1 mouse cellular context compared by ENCODE assay signal in genomic region chr5:20930430-20930829, GRCm38 (mm10).
TF ChIP-seq lines count a peak whose summit lies in the region.

No protein-coding gene starts in this region.

TF ChIP-seq in CH12.LX, 34 proteins besides CTCF, POLR2A, EP300 and RAD21 (continued from another document):
- TF ChIP-seq USF2 (conservative IDR thresholded peaks at IDR 0.05; ENCODE audit: low read depth, low read length) (no peak), ZNF384 (IDR thresholded peaks at IDR 0.05; ENCODE audit: low read depth, low read length) (no peak; the same call in 1 of the 2 replicates), JUN (IDR thresholded peaks at IDR 0.05; ENCODE audit: insufficient read depth, low read depth, low read length) (no peak), MAX (IDR thresholded peaks at IDR 0.05; ENCODE audit: low read length) (no peak), ZMIZ1 (IDR thresholded peaks at IDR 0.05; ENCODE audit: low read depth, low read length) (no peak), UBTF (IDR thresholded peaks at IDR 0.05; ENCODE audit: low read depth, low read length) (no peak), MEF2A (IDR thresholded peaks at IDR 0.05; ENCODE audit: borderline replicate concordance, low read depth, low read length) (0 out of 2 replicates have a peak, but pooled peaks have one; percentile 42), KAT2A (IDR thresholded peaks at IDR 0.05; ENCODE audit: insufficient replicate concordance, low read length) (no peak), MAZ (IDR thresholded peaks at IDR 0.05; ENCODE audit: low read depth, low read length) (no peak), POLR2AphosphoS2 (IDR thresholded peaks at IDR 0.05; ENCODE audit: low read depth, low read length) (no peak), BHLHE40 (IDR thresholded peaks at IDR 0.05; ENCODE audit: low read depth, low read length) (0 out of 2 replicates have a peak, but pooled peaks have one; percentile 18), ETS1 (conservative IDR thresholded peaks at IDR 0.05; ENCODE audit: low read depth, low read length) (no peak), JUND (conservative IDR thresholded peaks at IDR 0.05; ENCODE audit: low read depth, low read length) (peak; percentile 49; the same call in 1 of the 2 replicates), MXI1 (IDR thresholded peaks at IDR 0.05; ENCODE audit: low read depth, low read length) (no peak), ELF1 (IDR thresholded peaks at IDR 0.05; ENCODE audit: low read depth, low read length) (no peak), NELFE (IDR thresholded peaks at IDR 0.05; ENCODE audit: low read depth, low read length) (no peak), MAFK (IDR thresholded peaks at IDR 0.05; ENCODE audit: insufficient replicate concordance, low read length) (no peak), RCOR1 (conservative IDR thresholded peaks at IDR 0.05; ENCODE audit: low read depth, low read length) (0 out of 2 replicates have a peak, but pooled peaks have one; percentile 44), SIN3A (IDR thresholded peaks at IDR 0.05; ENCODE audit: low read length) (no peak)
